Mouse (Mus musculus): Measurements from ENCODE around the gene Tle4.

GRCm38 (mm10) chr19:14644756-14645155, 46.9 kb upstream of the Tle4 start:
- TF ChIP-seq POLR2A (IDR thresholded peaks at IDR 0.05; ENCODE audit: low read depth, low read length) (no peak), CTCF (conservative IDR thresholded peaks at IDR 0.05; ENCODE audit: insufficient read depth, insufficient read length, low read depth, low read length) (no peak)

All from kidney, adult 2 months (tissue).